Mouse (Mus musculus): Measurements from ENCODE around the gene N4bp3. TPM values are rescaled to one million over a fixed set of nuclear protein-coding genes. Genes with fewer than 3 reads are reported as not detected.

N4bp3 gene
- polyA plus RNA-seq, 1 experiment from 2014 or later = 7.7 TPM

- ATAC-seq = no peak
- H3K27ac ChIP-seq = no peak overlapping the region; the same call in 1 of the 2 replicates
- H3K9ac ChIP-seq = 0 out of 2 replicates have a peak overlapping the region, but pooled peaks have one; percentile 34
- 0 out of 2 replicates have a peak, but pooled peaks cover under 1% of the 10 kb centered on the region for H3K36me3 ChIP-seq (ENCODE audit: poor library complexity, severe bottlenecking)
- peak overlapping the region; percentile 55 for H3K4me3 ChIP-seq
- H3K9me3 ChIP-seq (replicated peaks) = no peaks in the 10 kb centered on the region
- 32% methylated on average over 11 of the region's 11 CpGs for WGBS
- H3K4me2 ChIP-seq = peak overlapping the region; percentile 92
- H3K27me3 ChIP-seq = peaks cover 27% of the 10 kb centered on the region
- peaks cover 30% of the 10 kb centered on the region for H3K4me1 ChIP-seq
Measured at GRCm38 (mm10) chr11:51649111-51649888, 1.3 kb downstream of the N4bp3 start.

GRCm38 (mm10) chr11:51648566-51648965, 2.1 kb downstream of the N4bp3 start:
- no peak for ATAC-seq
- peak overlapping the region; percentile 92; the same call in 1 of the 2 replicates for H3K4me2 ChIP-seq
- peaks cover 30% of the 10 kb centered on the region for H3K4me1 ChIP-seq
- H3K27me3 ChIP-seq = peaks cover 24% of the 10 kb centered on the region
- no peak overlapping the region; the same call in 1 of the 2 replicates for H3K27ac ChIP-seq
- H3K9me3 ChIP-seq (replicated peaks) = no peaks in the 10 kb centered on the region
- H3K9ac ChIP-seq = no peak overlapping the region
- WGBS = 29% methylated on average over 3 of the region's 3 CpGs
- H3K36me3 ChIP-seq (ENCODE audit: poor library complexity, severe bottlenecking) = 0 out of 2 replicates have a peak, but pooled peaks cover 3% of the 10 kb centered on the region
- H3K4me3 ChIP-seq = no peak overlapping the region

- 86% methylated on average over 15 of the region's 15 CpGs for WGBS
- no peaks in the 10 kb centered on the region for H3K9me3 ChIP-seq (replicated peaks)
- H3K4me3 ChIP-seq = no peak overlapping the region
- no peak overlapping the region for H3K27ac ChIP-seq
- H3K4me1 ChIP-seq = peaks cover 30% of the 10 kb centered on the region
- no peak overlapping the region for H3K4me2 ChIP-seq
- no peak overlapping the region for H3K9ac ChIP-seq
- 0 out of 2 replicates have a peak, but pooled peaks cover 3% of the 10 kb centered on the region for H3K36me3 ChIP-seq (ENCODE audit: poor library complexity, severe bottlenecking)
- no peak for ATAC-seq
- peaks cover 24% of the 10 kb centered on the region for H3K27me3 ChIP-seq
Measured at GRCm38 (mm10) chr11:51646751-51647667, 3.6 kb downstream of the N4bp3 start.

GRCm38 (mm10) chr11:51646245-51646644, 4.4 kb downstream of the N4bp3 start:
- H3K27ac ChIP-seq = no peak overlapping the region
- peaks cover 24% of the 10 kb centered on the region for H3K27me3 ChIP-seq
- 0 out of 2 replicates have a peak, but pooled peaks cover 3% of the 10 kb centered on the region for H3K36me3 ChIP-seq (ENCODE audit: poor library complexity, severe bottlenecking)
- no peak overlapping the region for H3K4me2 ChIP-seq
- ATAC-seq = no peak
- no peaks in the 10 kb centered on the region for H3K9me3 ChIP-seq (replicated peaks)
- H3K9ac ChIP-seq = no peak overlapping the region
- H3K4me3 ChIP-seq = no peak overlapping the region
- H3K4me1 ChIP-seq = peaks cover 30% of the 10 kb centered on the region
- WGBS = 90% methylated on average over 7 of the region's 7 CpGs

GRCm38 (mm10) chr11:51645293-51645692, 5.3 kb downstream of the N4bp3 start:
- 0 out of 2 replicates have a peak, but pooled peaks cover 3% of the 10 kb centered on the region for H3K36me3 ChIP-seq (ENCODE audit: poor library complexity, severe bottlenecking)
- H3K4me2 ChIP-seq = no peak overlapping the region
- H3K27ac ChIP-seq = no peak overlapping the region
- no peak for ATAC-seq
- no peaks in the 10 kb centered on the region for H3K9me3 ChIP-seq (replicated peaks)
- peaks cover 15% of the 10 kb centered on the region for H3K27me3 ChIP-seq
- no peak overlapping the region for H3K9ac ChIP-seq
- peaks cover 21% of the 10 kb centered on the region for H3K4me1 ChIP-seq
- no peak overlapping the region for H3K4me3 ChIP-seq
- WGBS = 82% methylated on average over 13 of the region's 13 CpGs

GRCm38 (mm10) chr11:51644217-51644616, 6.4 kb downstream of the N4bp3 start:
- H3K27ac ChIP-seq = no peak overlapping the region
- 79% methylated on average over 16 of the region's 16 CpGs for WGBS

GRCm38 (mm10) chr11:51643761-51644160, 6.9 kb downstream of the N4bp3 start:
- peaks cover 5% of the 10 kb centered on the region for H3K4me1 ChIP-seq
- 62% methylated on average over 15 of the region's 15 CpGs for WGBS
- no peak overlapping the region for H3K27ac ChIP-seq
- H3K9ac ChIP-seq = no peak overlapping the region
- no peaks in the 10 kb centered on the region for H3K9me3 ChIP-seq (replicated peaks)
- no peak overlapping the region for H3K4me2 ChIP-seq
- 0 out of 2 replicates have a peak, but pooled peaks cover 3% of the 10 kb centered on the region for H3K36me3 ChIP-seq (ENCODE audit: poor library complexity, severe bottlenecking)
- ATAC-seq = no peak
- no peaks in the 10 kb centered on the region for H3K27me3 ChIP-seq
- no peak overlapping the region for H3K4me3 ChIP-seq

More at GRCm38 (mm10) chr11:51644217-51644616, 6.4 kb downstream of the N4bp3 start:
- Histone ChIP-seq H3K4me1 (peaks cover 10% of the 10 kb centered on the region), H3K4me2 (no peak overlapping the region), H3K4me3 (no peak overlapping the region), H3K9ac (no peak overlapping the region), H3K9me3 (replicated peaks) (no peaks in the 10 kb centered on the region), H3K27me3 (peaks cover 4% of the 10 kb centered on the region), H3K36me3 (ENCODE audit: poor library complexity, severe bottlenecking) (0 out of 2 replicates have a peak, but pooled peaks cover 3% of the 10 kb centered on the region)
- ATAC-seq = no peak

- no peaks in the 10 kb centered on the region for H3K9me3 ChIP-seq (replicated peaks)
- no peak for ATAC-seq
- H3K27me3 ChIP-seq = 0 out of 2 replicates have a peak, but pooled peaks cover under 1% of the 10 kb centered on the region
- H3K36me3 ChIP-seq (ENCODE audit: poor library complexity, severe bottlenecking) = 0 out of 2 replicates have a peak, but pooled peaks cover 3% of the 10 kb centered on the region
- H3K9ac ChIP-seq = no peak overlapping the region
- WGBS = 88% methylated on average over 9 of the region's 9 CpGs
- H3K4me2 ChIP-seq = no peak overlapping the region
- no peak overlapping the region for H3K27ac ChIP-seq
- H3K4me1 ChIP-seq = no peaks in the 10 kb centered on the region
- no peak overlapping the region for H3K4me3 ChIP-seq
Measured at GRCm38 (mm10) chr11:51643202-51643601, 7.4 kb downstream of the N4bp3 start.

- no peak overlapping the region for H3K9ac ChIP-seq
- 0 out of 2 replicates have a peak, but pooled peaks cover 4% of the 10 kb centered on the region for H3K27me3 ChIP-seq
- H3K27ac ChIP-seq = no peak overlapping the region
- ATAC-seq = no peak
- peaks cover 8% of the 10 kb centered on the region for H3K4me1 ChIP-seq
- no peak overlapping the region for H3K4me2 ChIP-seq
- no peaks in the 10 kb centered on the region for H3K9me3 ChIP-seq (replicated peaks)
- no peak overlapping the region for H3K4me3 ChIP-seq
- 89% methylated on average over 7 of the region's 7 CpGs for WGBS
- 0 out of 2 replicates have a peak, but pooled peaks cover 3% of the 10 kb centered on the region for H3K36me3 ChIP-seq (ENCODE audit: poor library complexity, severe bottlenecking)
Measured at GRCm38 (mm10) chr11:51640748-51641147, 9.9 kb downstream of the N4bp3 start.

GRCm38 (mm10) chr11:51638497-51638896, 12.1 kb downstream of the N4bp3 start:
- 79% methylated on average over 5 of the region's 5 CpGs for whole genome bisulfite sequencing

GRCm38 (mm10) chr11:51637971-51638414, 12.6 kb downstream of the N4bp3 start:
- H3K27me3 ChIP-seq = 0 out of 2 replicates have a peak, but pooled peaks cover 4% of the 10 kb centered on the region
- 0 out of 2 replicates have a peak overlapping the region, but pooled peaks have one; percentile 10 for H3K9ac ChIP-seq
- H3K9me3 ChIP-seq (replicated peaks) = no peaks in the 10 kb centered on the region
- peak overlapping the region; percentile 34 for H3K4me2 ChIP-seq
- 2% methylated on average over 17 of the region's 17 CpGs for WGBS
- H3K27ac ChIP-seq = no peak overlapping the region
- no peaks in the 10 kb centered on the region for H3K36me3 ChIP-seq (ENCODE audit: poor library complexity, severe bottlenecking)
- no peak overlapping the region for H3K4me3 ChIP-seq
- no peak for ATAC-seq
- H3K4me1 ChIP-seq = peaks cover 22% of the 10 kb centered on the region

More at GRCm38 (mm10) chr11:51638497-51638896, 12.1 kb downstream of the N4bp3 start:
- peak overlapping the region; percentile 34 for H3K4me2 ChIP-seq
- ATAC-seq = no peak
- H3K4me3 ChIP-seq = no peak overlapping the region
- H3K9me3 ChIP-seq (replicated peaks) = no peaks in the 10 kb centered on the region
- H3K4me1 ChIP-seq = peaks cover 22% of the 10 kb centered on the region
- H3K9ac ChIP-seq = no peak overlapping the region
- H3K27me3 ChIP-seq = 0 out of 2 replicates have a peak, but pooled peaks cover 4% of the 10 kb centered on the region
- no peaks in the 10 kb centered on the region for H3K36me3 ChIP-seq (ENCODE audit: poor library complexity, severe bottlenecking)
- H3K27ac ChIP-seq = no peak overlapping the region

All from forebrain, embryonic 13.5 days (tissue).